Mouse (Mus musculus) splenic B cell, adult 2 months (primary cell): ENCODE measurements around the gene Rgs2.

Source experiments
- DNase-seq: peaks from one replicate; pipeline ENCODE4 v3.0.0-alpha.2; 2011; ENCODE audit warnings: low read depth, low spot score
- H3K27me3 ChIP-seq: 2 replicates; pipeline ENCODE4 v1.6.1; 2012; ENCODE audit warnings: mild to moderate bottlenecking, low read length, moderate library complexity, mixed read lengths; ENCODE audit not compliant: control insufficient read depth, poor library complexity, insufficient read depth, severe bottlenecking
- H3K36me3 ChIP-seq: 2 replicates; pipeline ENCODE4 v1.6.1; 2012; ENCODE audit warnings: mild to moderate bottlenecking, low read length, moderate library complexity, mixed read lengths; ENCODE audit not compliant: control insufficient read depth, poor library complexity, insufficient read depth, severe bottlenecking

Rgs2 gene

DNA sequence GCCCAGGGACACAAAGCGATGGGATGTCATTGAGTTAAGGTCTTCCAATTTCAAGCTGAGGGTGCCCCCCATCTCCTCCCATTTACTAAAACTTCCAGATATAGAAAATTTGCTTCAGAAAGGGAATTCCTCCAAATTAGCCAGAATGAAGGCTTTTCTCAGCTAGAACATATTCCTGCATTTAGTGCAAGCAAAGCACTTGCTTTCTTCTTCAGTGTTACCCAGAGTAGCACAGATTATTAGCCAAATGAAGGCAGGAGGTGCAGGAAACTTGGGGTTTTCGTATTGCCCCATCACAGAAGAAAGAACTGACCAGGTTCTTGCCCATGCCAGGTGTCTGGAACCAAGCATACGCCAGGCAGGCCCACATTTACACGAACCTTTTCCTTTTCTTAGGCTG lies 3.7 kb downstream of the Rgs2 start:
- no peaks in the 10 kb centered on the region for H3K27me3 ChIP-seq
- peaks cover 6% of the 10 kb centered on the region; the same call in 1 of the 2 replicates for H3K36me3 ChIP-seq
- DNase-seq, result peak; percentile 22

DNA sequence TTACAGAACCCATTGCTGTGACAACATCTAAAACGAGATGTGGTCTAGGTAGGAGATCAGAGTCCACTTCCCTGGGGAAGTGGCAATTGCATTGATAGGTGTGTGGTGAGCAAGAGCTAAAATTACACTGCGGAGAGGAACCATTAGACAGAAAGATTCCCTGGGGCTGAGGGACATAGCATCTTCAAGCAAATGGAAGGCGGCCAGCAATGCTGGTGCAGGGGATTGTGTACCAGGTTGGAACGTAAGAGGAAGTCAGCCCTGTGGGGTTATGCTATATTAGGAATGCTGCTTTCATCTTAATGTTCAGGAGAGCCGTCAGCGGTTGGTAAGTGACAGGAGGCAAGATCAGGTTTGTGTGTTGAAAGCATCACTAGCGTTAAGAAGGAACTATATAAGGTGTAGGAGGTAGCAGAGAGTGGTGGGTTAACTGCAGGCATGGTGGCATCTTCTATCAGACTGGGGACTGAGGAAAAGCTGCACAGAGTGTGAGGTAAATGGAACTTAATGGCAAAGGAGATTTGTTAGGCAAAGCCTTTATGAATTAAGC lies 4.5 kb downstream of the Rgs2 start:
- peaks cover 6% of the 10 kb centered on the region; the same call in 1 of the 2 replicates for H3K36me3 ChIP-seq
- peak; percentile 56 for DNase-seq
- no peaks in the 10 kb centered on the region for H3K27me3 ChIP-seq

- DNase-seq, result no peak
- Histone ChIP-seq H3K27me3 (no peaks in the 10 kb centered on the region), H3K36me3 (no peaks in the 10 kb centered on the region)
These were observed 10.9 kb downstream of the Rgs2 start for GRCm38 (mm10) chr1:143993026-143993425.

DNA sequence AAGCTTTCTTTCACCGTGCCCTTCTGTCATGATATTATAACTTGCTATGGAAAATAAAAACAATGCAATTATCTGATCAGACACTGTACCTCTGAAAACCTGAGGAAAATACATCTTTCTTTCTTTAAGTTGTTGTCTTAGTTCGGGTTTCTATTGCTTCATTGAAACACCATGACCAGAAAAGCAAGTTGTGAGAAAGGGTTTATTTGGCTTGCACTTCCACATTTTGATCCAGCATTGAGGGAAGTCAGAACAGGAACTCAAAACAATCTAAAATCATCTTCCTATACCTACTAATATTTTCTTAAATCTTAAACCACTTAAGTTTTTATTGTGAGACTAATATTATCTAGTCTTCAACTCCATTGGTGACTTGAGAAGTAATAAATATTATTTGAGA lies 11.4 kb downstream of the Rgs2 start:
- peak; percentile 24 for DNase-seq
- Histone ChIP-seq H3K27me3 (no peaks in the 10 kb centered on the region), H3K36me3 (no peaks in the 10 kb centered on the region)

DNA sequence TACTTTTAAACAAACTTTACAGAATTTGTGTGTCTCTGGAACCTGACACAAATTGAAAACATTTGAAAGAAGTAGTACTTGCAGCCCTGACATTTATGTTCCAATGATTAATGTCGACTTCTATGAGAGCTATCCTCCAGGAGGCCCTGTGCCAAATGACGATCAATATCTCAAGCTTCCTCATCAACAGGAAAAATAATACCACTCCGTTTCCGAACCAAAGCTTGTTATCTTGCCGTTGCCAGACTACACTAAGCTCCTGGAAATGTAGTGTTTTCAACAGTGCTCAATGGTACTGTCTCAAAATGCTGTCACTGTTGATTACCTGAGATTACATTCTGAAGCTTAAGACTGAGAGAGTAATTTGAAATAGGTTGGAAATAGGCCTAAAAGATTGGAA lies 13.7 kb downstream of the Rgs2 start:
- DNase-seq, result no peak
- Histone ChIP-seq H3K36me3 (no peaks in the 10 kb centered on the region), H3K27me3 (no peaks in the 10 kb centered on the region)

DNA sequence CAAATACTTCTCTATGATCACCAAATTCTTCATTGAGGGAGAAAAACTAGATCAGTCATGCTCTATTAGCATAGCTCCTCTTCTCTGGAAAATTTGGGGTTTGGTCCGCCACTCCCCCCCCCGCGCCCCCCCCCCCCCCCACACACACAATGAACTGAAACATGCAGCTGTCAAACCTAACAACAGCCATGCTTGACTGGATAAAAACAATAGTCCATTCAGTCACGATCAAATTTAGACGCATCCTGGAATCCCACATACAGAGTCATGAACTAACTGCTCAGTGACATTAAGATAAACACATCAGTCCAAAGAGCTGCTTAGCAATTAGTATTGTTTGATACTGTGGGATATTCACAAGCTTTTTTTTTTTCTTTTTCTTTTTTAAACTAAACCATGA lies 14.2 kb downstream of the Rgs2 start:
- no peaks in the 10 kb centered on the region for H3K36me3 ChIP-seq
- peak; percentile 38 for DNase-seq
- H3K27me3 ChIP-seq, result no peaks in the 10 kb centered on the region

DNA sequence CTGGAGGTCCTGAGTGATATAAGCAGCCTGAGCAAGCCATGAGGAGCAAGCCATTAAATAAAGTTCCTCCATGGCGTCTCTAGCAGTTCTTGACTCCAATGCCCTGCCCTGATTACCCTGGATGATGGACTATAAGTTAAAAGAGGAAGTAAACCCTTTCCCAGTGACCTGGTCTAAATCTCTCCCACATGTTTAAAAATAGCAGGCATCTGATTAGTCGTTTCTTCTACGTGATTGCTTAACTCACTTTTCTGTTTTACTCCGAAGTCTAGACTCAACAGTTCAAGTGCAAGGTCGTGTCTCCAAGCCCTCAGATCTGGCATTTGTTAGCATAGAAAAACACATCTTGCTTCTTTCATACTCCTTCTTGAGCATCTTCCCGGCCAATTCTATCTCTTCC lies 15.2 kb downstream of the Rgs2 start:
- Histone ChIP-seq H3K27me3 (no peaks in the 10 kb centered on the region), H3K36me3 (no peaks in the 10 kb centered on the region)
- DNase-seq, result no peak

DNA sequence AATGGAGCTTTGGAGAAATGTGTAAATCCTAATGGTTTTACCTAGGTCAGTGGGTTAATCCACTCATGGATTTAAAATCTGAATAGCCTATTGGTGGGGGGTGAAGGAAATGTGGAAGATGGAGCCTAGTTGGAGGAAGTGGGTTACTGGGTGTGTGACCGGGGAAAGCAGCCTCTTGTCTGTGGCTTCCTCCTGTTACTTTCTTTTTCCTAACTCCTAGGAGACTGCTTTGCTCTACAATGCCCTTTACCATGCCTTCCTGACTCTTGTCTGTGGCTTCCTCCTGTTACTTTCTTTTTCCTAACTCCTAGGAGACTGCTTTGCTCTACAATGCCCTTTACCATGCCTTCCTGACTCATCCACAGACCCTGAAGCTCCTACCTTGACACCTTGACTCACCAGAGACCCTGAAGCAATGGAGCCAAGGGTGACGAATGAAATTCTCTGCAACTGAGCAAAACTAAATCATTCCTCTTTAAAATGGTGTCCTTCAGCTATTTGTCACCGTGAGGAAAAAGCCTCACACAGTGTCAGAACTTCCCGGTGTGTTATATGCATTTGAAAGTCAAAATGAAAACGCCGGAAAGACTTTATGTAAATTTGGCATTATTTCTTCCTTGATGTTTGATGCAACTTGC lies 18.9 kb downstream of the Rgs2 start:
- no peaks in the 10 kb centered on the region for H3K36me3 ChIP-seq
- no peaks in the 10 kb centered on the region for H3K27me3 ChIP-seq
- DNase-seq, result no peak

GRCm38 (mm10) chr1:143982765-143983312 lies 21.1 kb downstream of the Rgs2 start:
- no peak for DNase-seq
- Histone ChIP-seq H3K27me3 (no peaks in the 10 kb centered on the region), H3K36me3 (no peaks in the 10 kb centered on the region)

DNA sequence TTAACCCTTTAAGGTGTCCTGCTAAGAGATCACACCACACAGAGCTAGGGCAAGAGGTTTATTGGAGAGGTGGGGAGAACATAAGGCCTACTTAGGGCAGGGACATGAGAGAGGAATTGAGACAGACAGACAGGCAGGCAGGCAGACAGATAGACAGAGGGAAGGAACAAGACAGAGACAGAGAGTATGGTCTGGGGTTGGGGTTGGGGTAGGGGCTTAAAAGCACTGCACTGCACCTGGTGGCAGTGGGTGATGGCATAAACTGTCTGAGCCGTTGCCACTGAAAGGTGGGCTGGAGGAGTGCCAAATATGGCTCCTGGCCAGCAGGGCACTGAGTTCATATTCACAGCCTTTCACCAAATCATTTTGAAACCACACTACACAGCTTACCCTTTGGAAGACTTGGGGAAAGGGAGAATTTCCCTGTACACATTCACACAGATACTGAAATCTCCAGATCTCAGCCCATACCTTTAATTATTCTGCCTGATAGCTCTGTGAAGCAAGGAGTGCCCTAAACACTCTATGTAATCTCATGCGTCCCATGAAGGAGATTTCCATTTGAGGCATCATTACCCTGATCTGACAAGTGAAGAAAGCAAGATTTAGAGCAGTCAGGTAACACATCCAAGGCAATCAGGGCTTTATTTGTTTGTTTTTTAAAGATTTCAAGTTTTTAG lies 21.7 kb downstream of the Rgs2 start:
- no peak for DNase-seq
- Histone ChIP-seq H3K27me3 (no peaks in the 10 kb centered on the region), H3K36me3 (no peaks in the 10 kb centered on the region)

- no peak for DNase-seq
- no peaks in the 10 kb centered on the region for H3K27me3 ChIP-seq
- no peaks in the 10 kb centered on the region for H3K36me3 ChIP-seq
These were observed 23.1 kb downstream of the Rgs2 start for GRCm38 (mm10) chr1:143980811-143981210.

GRCm38 (mm10) chr1:143974637-143975036 lies 29.3 kb downstream of the Rgs2 start:
- Histone ChIP-seq H3K36me3 (no peaks in the 10 kb centered on the region), H3K27me3 (no peaks in the 10 kb centered on the region)
- DNase-seq, result peak; percentile 13

DNA sequence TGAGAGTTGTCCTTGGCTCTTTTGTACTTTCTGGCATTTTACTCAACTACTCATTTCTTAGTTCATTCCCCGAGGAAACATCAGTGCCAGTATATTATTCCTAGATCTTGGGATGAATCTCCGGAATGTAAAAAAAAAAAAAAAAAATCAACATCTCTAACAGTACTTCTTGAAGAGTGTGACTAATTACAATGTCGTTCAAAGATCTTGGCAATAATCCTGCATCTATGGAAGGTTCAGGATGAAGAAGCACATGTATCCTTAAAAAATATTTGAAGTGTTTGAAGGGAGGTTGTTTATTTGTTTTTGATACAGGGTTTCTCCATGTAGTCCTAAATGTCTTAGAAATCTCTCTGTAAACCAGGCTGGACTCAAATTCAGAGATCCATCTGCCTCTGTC lies 41.7 kb downstream of the Rgs2 start:
- Histone ChIP-seq H3K36me3 (no peaks in the 10 kb centered on the region), H3K27me3 (no peaks in the 10 kb centered on the region; the same call in 1 of the 2 replicates)
- no peak for DNase-seq

DNA sequence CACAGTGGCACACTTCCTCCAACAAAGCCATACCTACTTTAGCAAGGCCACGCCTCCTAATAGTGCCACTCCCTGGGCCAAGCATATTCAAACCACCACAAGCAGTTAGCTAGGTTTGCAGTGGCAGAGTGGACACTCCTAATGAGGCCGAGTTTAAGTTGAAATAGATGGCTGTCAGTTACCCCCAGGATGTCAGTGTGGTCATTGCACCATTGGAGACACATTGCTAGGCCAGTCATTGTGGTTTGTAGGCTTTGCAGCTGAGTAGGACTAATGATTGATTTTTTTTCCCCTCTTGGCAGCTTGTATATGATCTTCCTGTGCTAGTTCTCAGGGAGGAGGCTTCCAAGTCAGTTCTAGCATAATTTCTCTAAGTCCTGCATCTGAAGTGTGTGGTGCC lies 43.6 kb downstream of the Rgs2 start:
- no peaks in the 10 kb centered on the region; the same call in 1 of the 2 replicates for H3K27me3 ChIP-seq
- H3K36me3 ChIP-seq, result no peaks in the 10 kb centered on the region
- no peak for DNase-seq

DNA sequence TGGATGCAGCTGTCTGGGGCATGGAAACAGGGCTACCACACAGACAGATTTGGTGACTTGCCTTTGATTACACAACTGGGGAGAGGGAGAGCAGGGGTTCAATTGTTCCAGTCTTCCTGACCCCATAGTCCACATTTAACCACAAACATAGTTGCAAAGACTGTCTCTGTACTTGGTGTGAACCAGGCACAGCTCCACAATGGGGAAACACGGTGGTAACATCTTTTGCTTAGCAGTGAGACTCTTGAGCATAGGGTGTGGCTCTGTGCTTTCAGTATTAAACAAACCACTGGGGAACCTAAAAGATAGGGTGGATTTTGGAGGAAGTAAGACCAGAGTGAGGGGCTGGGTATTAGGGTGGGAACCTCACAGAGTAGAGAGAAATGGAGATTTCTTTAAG lies 47.9 kb downstream of the Rgs2 start:
- H3K27me3 ChIP-seq, result no peaks in the 10 kb centered on the region
- no peak for DNase-seq
- H3K36me3 ChIP-seq, result no peaks in the 10 kb centered on the region
